Mouse (Mus musculus) CH12.LX (cell line): ENCODE data around the gene Immp2l. TPM values are rescaled to one million over a fixed set of nuclear protein-coding genes. Genes with fewer than 3 reads are reported as not detected.

Experiments used
- DNase-seq: peaks from one replicate; pipeline ENCODE4 v3.0.0-alpha.2; 2013; ENCODE audit errors: extremely low read depth
- H3K27ac ChIP-seq: 2 replicates; pipeline ENCODE4 v1.5.1; 2012; ENCODE audit warnings: low read depth, mild to moderate bottlenecking, control low read depth, moderate library complexity; ENCODE audit not compliant: insufficient read depth
- H3K27me3 ChIP-seq: replicated peaks from 2 replicates; pipeline ENCODE3; 2012; ENCODE audit warnings: inconsistent platforms
- H3K36me3 ChIP-seq, 2 experiments: replicated peaks in 1 of 2; 2 replicates each; pipeline versions ENCODE3 to v1.6.1; 2012; ENCODE audit warnings: inconsistent platforms in 1 of 2, low read length in 1 of 2, mild to moderate bottlenecking in 1 of 2, mixed read lengths in 1 of 2, moderate library complexity in 1 of 2; ENCODE audit not compliant: control insufficient read depth in 1 of 2, insufficient read depth in 1 of 2
- H3K4me1 ChIP-seq, 2 experiments: 2 replicates each; pipeline ENCODE4 v1.6.1; 2012; ENCODE audit warnings: inconsistent platforms in 1 of 2, moderate library complexity in 1 of 2; ENCODE audit not compliant: insufficient read depth in 2 of 2, control insufficient read depth in 1 of 2
- H3K4me2 ChIP-seq: 2 replicates; pipeline ENCODE4 v1.6.1; 2012; ENCODE audit warnings: low read depth, mild to moderate bottlenecking, control low read depth; ENCODE audit not compliant: poor library complexity, insufficient read depth, severe bottlenecking
- H3K4me3 ChIP-seq, 3 experiments: fragments of 150-350 bp in 1 of 3; sonication (generic) in 1 of 3; replicated peaks in 1 of 3; 2 replicates each; pipeline versions ENCODE3 to v1.5.1; 2011 to 2012; ENCODE audit warnings: low read depth in 2 of 3, low read length in 2 of 3, mild to moderate bottlenecking in 2 of 3, moderate library complexity in 2 of 3, control low read depth in 1 of 3, improper control_type of control experiment in 1 of 3, inconsistent platforms in 1 of 3, mixed read lengths in 1 of 3; ENCODE audit not compliant: poor library complexity in 1 of 3
- H3K79me2 ChIP-seq: replicated peaks from 2 replicates; pipeline ENCODE4 v1.6.1; 2012; ENCODE audit warnings: mild to moderate bottlenecking, moderate library complexity; ENCODE audit not compliant: control insufficient read depth, poor library complexity, insufficient read depth, severe bottlenecking; ENCODE audit errors: extremely low read depth
- H3K9ac ChIP-seq: 2 replicates; pipeline ENCODE4 v1.6.1; 2012; ENCODE audit warnings: low read depth, mild to moderate bottlenecking, control low read depth, moderate library complexity; ENCODE audit not compliant: insufficient read depth
- H3K9me3 ChIP-seq: replicated peaks from 2 replicates; pipeline ENCODE3; 2012; ENCODE audit warnings: low read length, inconsistent platforms, mixed read lengths
- CHD1 ChIP-seq: IDR thresholded peaks from 2 replicates; pipeline ENCODE4 v1.6.1; 2012; ENCODE audit warnings: low read depth, low read length, improper control_type of control experiment, inconsistent platforms
- CTCF ChIP-seq, 2 experiments: IDR thresholded peaks in 1 of 2; conservative IDR thresholded peaks in 1 of 2; 2 replicates each; pipeline ENCODE4 v1.5.1; 2011 to 2012; ENCODE audit warnings: low read depth in 2 of 2, low read length in 2 of 2, improper control_type of control experiment in 1 of 2, inconsistent platforms in 1 of 2, mild to moderate bottlenecking in 1 of 2, moderate library complexity in 1 of 2
- E2F4 ChIP-seq: IDR thresholded peaks from 2 replicates; pipeline ENCODE4 v1.6.1; 2011; ENCODE audit warnings: low read depth, low read length, improper control_type of control experiment; ENCODE audit not compliant: insufficient replicate concordance
- IRF4 ChIP-seq: IDR thresholded peaks from 2 replicates; pipeline ENCODE4 v1.6.1; 2014; ENCODE audit warnings: low read depth, mild to moderate bottlenecking, inconsistent platforms, low read length, improper control_type of control experiment
- MAFK ChIP-seq: IDR thresholded peaks from 2 replicates; pipeline ENCODE4 v1.6.1; 2011; ENCODE audit warnings: low read length, improper control_type of control experiment; ENCODE audit not compliant: insufficient replicate concordance
- MAZ ChIP-seq: IDR thresholded peaks from 2 replicates; pipeline ENCODE4 v1.6.1; 2012; ENCODE audit warnings: low read depth, mild to moderate bottlenecking, inconsistent platforms, low read length, improper control_type of control experiment, moderate library complexity
- MEF2A ChIP-seq: IDR thresholded peaks from 2 replicates; pipeline ENCODE4 v1.6.1; 2014; ENCODE audit warnings: low read depth, mild to moderate bottlenecking, inconsistent platforms, low read length, improper control_type of control experiment, borderline replicate concordance
- MXI1 ChIP-seq: IDR thresholded peaks from 2 replicates; pipeline ENCODE4 v1.6.1; 2011; ENCODE audit warnings: mild to moderate bottlenecking, low read depth, low read length, improper control_type of control experiment
- MYC ChIP-seq: IDR thresholded peaks from 2 replicates; pipeline ENCODE4 v1.6.1; 2011; ENCODE audit warnings: low read depth, mild to moderate bottlenecking, improper control_type of control experiment, low read length
- NELFE ChIP-seq: IDR thresholded peaks from 2 replicates; pipeline ENCODE4 v1.6.1; 2011; ENCODE audit warnings: low read depth, low read length, improper control_type of control experiment
- RAD21 ChIP-seq: IDR thresholded peaks from 2 replicates; pipeline ENCODE4 v1.6.1; 2011; ENCODE audit warnings: low read depth, mild to moderate bottlenecking, low read length, improper control_type of control experiment, moderate library complexity
- RCOR1 ChIP-seq: conservative IDR thresholded peaks from 2 replicates; pipeline ENCODE4 v1.6.1; 2012; ENCODE audit warnings: low read depth, mild to moderate bottlenecking, inconsistent platforms, low read length, improper control_type of control experiment
- TCF12 ChIP-seq: IDR thresholded peaks from 2 replicates; pipeline ENCODE4 v1.6.1; 2014; ENCODE audit warnings: low read depth, mild to moderate bottlenecking, inconsistent platforms, low read length, improper control_type of control experiment
- USF1 ChIP-seq: IDR thresholded peaks from 2 replicates; pipeline ENCODE4 v1.6.1; 2014; ENCODE audit warnings: low read depth, mild to moderate bottlenecking, inconsistent platforms, low read length, improper control_type of control experiment
- ZC3H11A ChIP-seq: IDR thresholded peaks from 2 replicates; pipeline ENCODE4 v1.6.1; 2012; ENCODE audit warnings: low read depth, mild to moderate bottlenecking, inconsistent platforms, low read length, improper control_type of control experiment
- ZNF384 ChIP-seq: IDR thresholded peaks from 2 replicates; pipeline ENCODE4 v1.6.1; 2012; ENCODE audit warnings: low read depth, low read length, improper control_type of control experiment, inconsistent platforms
- dilution Hi-C: fragments of 300-500 bp; cut with MboI; formaldehyde crosslinking; loops from 2 replicates; pipeline ENCODE4 v1.14.3; 2020; ENCODE audit warnings: low sequenced_read_pairs; ENCODE audit not compliant: extremely low pct_unique_long_range_greater_than_20kb, extremely low pct_ligation_motif_present
- in situ Hi-C: fragments of 300-500 bp; cut with MboI; formaldehyde crosslinking; loops from 3 replicates; pipeline ENCODE4 v1.14.3; 2019; ENCODE audit warnings: low sequenced_read_pairs, low pct_ligation_motif_present, low pct_unique_long_range_greater_than_20kb, mixed read lengths
- polyA plus RNA-seq: library from polyadenylated mRNA; unstranded; fragments of >175 nt; gene quantifications from 2 replicates; pipeline ENCODE4 v1.2.1, GENCODE M21; 2012; ENCODE audit warnings: low read depth; ENCODE audit not compliant: insufficient read length
- total RNA-seq, 2 experiments: library from RNA; depleted of rRNA; stranded (reverse); fragments of 300-350 nt in 1 of 2; fragments of >200 nt in 1 of 2; gene quantifications; 2 replicates each; pipeline ENCODE4 v1.2.3; 2012 to 2014

Immp2l gene
- total and polyA plus RNA-seq, 3 experiments: 4.8 to 16.5 (median 9.9) TPM

DNA sequence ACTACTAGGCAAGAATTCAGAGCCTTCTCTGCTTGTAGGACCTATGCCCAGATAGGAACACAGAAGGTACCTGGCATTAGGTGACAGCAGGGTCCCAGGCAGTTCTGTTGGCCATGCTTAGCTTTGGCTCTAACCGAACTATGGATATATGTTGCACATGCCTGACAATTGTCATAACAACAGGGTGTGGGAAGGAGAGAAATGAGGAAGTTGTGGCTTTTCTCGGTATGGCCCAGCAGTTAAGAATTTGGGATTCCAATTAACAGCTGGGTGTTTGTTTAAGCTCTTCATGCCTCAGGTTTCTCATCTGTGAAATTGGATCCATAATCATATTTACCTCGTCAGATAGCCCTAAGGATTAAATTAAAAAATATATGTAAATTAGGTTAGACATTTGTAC lies 854.6 kb downstream of the Immp2l start:
- Histone ChIP-seq H3K4me3 (no peak overlapping the region), H3K9me3 (no peaks in the 10 kb centered on the region), H3K27me3 (no peaks in the 10 kb centered on the region), H3K79me2 (no peaks in the 10 kb centered on the region), H3K4me2 (no peak overlapping the region), H3K27ac (no peak overlapping the region), H3K4me1 (peaks cover 0 to 7% of the 10 kb centered on the region in 2 experiments; a peak in 3 of 4 replicates), H3K36me3 (no peaks in the 10 kb centered on the region), H3K9ac (no peak overlapping the region)
- dilution Hi-C loops (no loop called here), in situ Hi-C loops (no loop called here)
- DNase-seq: peak; percentile 28
- no peak for TF ChIP-seq MAZ
- no peak for TF ChIP-seq MAFK
- TF ChIP-seq RAD21: no peak
- no peak for TF ChIP-seq CTCF (conservative IDR thresholded peaks at IDR 0.05 in 1 of 2, IDR thresholded peaks at IDR 0.05 in 1 of 2; ENCODE audit: low read depth in 2 of 2, low read length in 2 of 2)
- TF ChIP-seq MEF2A: no peak
- TF ChIP-seq MXI1: no peak
- no peak for TF ChIP-seq RCOR1
- TF ChIP-seq E2F4: no peak
- no peak for TF ChIP-seq IRF4
- TF ChIP-seq USF1: no peak

DNA sequence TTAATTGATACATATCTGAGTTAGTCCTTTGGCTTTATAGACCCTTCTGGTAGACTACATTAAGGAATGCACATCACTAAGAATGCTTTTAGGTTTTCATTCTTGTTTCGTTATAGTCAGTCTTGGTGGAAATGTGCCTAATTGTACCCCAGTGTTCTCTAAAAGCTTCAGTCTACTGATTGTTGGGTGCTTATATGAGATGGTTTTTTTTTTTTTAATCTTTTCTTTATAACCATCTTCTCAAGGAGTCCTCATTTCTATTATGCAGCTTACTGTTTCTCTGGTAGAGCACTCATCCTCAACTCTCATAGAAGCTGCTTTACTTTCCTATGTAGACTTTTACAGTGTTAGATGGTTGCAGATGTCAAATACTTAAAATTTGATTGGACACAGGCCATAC lies 855.1 kb downstream of the Immp2l start:
- Histone ChIP-seq H3K4me1 (peaks cover 0 to 7% of the 10 kb centered on the region in 2 experiments; a peak in 3 of 4 replicates), H3K79me2 (no peaks in the 10 kb centered on the region), H3K36me3 (no peaks in the 10 kb centered on the region), H3K27me3 (no peaks in the 10 kb centered on the region), H3K9ac (no peak overlapping the region), H3K9me3 (no peaks in the 10 kb centered on the region), H3K27ac (no peak overlapping the region), H3K4me2 (no peak overlapping the region), H3K4me3 (no peak overlapping the region)
- TF ChIP-seq RCOR1 (no peak), NELFE (no peak), ZC3H11A (no peak), MAZ (no peak), USF1 (no peak), CHD1 (no peak), ZNF384 (no peak), RAD21 (no peak), TCF12 (no peak), MYC (no peak)
- no peak for DNase-seq
- in situ Hi-C loops: no loop called here
- dilution Hi-C loops: no loop called here
